Mouse (Mus musculus) MEL (cell line): Measurements from ENCODE around the gene Olfr284. TPM values are rescaled to one million over a fixed set of nuclear protein-coding genes. Genes with fewer than 3 reads are reported as not detected.

ENCODE experiments used
- DNase-seq: peaks from one replicate; pipeline ENCODE4 v3.0.0; 2011; ENCODE audit warnings: low read depth, low spot score
- H3K27ac ChIP-seq: 2 replicates; pipeline ENCODE4 v1.5.1; 2012; ENCODE audit warnings: low read depth, mild to moderate bottlenecking, control low read depth, low read length, moderate library complexity; ENCODE audit not compliant: control insufficient read depth
- H3K27me3 ChIP-seq, 2 experiments: fragments of 150-350 bp in 1 of 2; sonication (generic) in 1 of 2; 2 replicates each; pipeline ENCODE4 v1.6.1; 2012; ENCODE audit warnings: low read length in 2 of 2, mild to moderate bottlenecking in 2 of 2, improper control_type of control experiment in 1 of 2, moderate library complexity in 1 of 2; ENCODE audit not compliant: insufficient read depth in 2 of 2, control insufficient read depth in 1 of 2
- H3K36me3 ChIP-seq, 2 experiments: 2 replicates each; pipeline ENCODE4 v1.6.1; 2012 to 2014; ENCODE audit warnings: low read length in 2 of 2, improper control_type of control experiment in 1 of 2, inconsistent platforms in 1 of 2, mild to moderate bottlenecking in 1 of 2; ENCODE audit not compliant: insufficient read depth in 2 of 2, control insufficient read depth in 1 of 2
- H3K4me1 ChIP-seq, 2 experiments: fragments of 150-350 bp in 1 of 2; sonication (generic) in 1 of 2; 2 replicates each; pipeline ENCODE4 v1.6.1; 2012; ENCODE audit warnings: low read length in 2 of 2, improper control_type of control experiment in 1 of 2, mild to moderate bottlenecking in 1 of 2; ENCODE audit not compliant: insufficient read depth in 2 of 2, control insufficient read depth in 1 of 2
- H3K4me3 ChIP-seq, 2 experiments: fragments of 150-350 bp in 1 of 2; sonication (generic) in 1 of 2; 2 replicates each; pipeline ENCODE4 v1.5.1; 2012; ENCODE audit warnings: low read depth in 2 of 2, low read length in 2 of 2, mild to moderate bottlenecking in 2 of 2, moderate library complexity in 2 of 2, control low read depth in 1 of 2, improper control_type of control experiment in 1 of 2; ENCODE audit not compliant: control insufficient read depth in 1 of 2, insufficient read depth in 1 of 2
- H3K79me2 ChIP-seq: 2 replicates; pipeline ENCODE4 v1.6.1; 2012; ENCODE audit warnings: mild to moderate bottlenecking, low read length, moderate library complexity; ENCODE audit not compliant: control insufficient read depth, poor library complexity, insufficient read depth
- H3K9ac ChIP-seq: 2 replicates; pipeline ENCODE4 v1.6.1; 2012; ENCODE audit warnings: low read depth, mild to moderate bottlenecking, control low read depth, low read length, moderate library complexity; ENCODE audit not compliant: control insufficient read depth, poor library complexity, severe bottlenecking
- H3K9me3 ChIP-seq: fragments of 150-350 bp; sonication (generic); replicated peaks from 2 replicates; pipeline ENCODE4 v1.6.1; 2012; ENCODE audit warnings: mild to moderate bottlenecking, low read length, improper control_type of control experiment, moderate library complexity; ENCODE audit not compliant: insufficient read depth
- CTCF ChIP-seq, 3 experiments: IDR thresholded peaks in 2 of 3; conservative IDR thresholded peaks in 1 of 3; 2 replicates each; pipeline ENCODE4 v1.5.1; 2011 to 2012; ENCODE audit warnings: low read length in 3 of 3, low read depth in 2 of 3, mild to moderate bottlenecking in 2 of 3, improper control_type of control experiment in 1 of 3, inconsistent platforms in 1 of 3, mixed read lengths in 1 of 3, moderate library complexity in 1 of 3; ENCODE audit not compliant: control insufficient read depth in 1 of 3, insufficient read depth in 1 of 3, poor library complexity in 1 of 3, severe bottlenecking in 1 of 3
- EP300 ChIP-seq, 2 experiments: IDR thresholded peaks; 2 replicates each; pipeline ENCODE4 v1.6.1; 2011; ENCODE audit warnings: improper control_type of control experiment in 2 of 2, low read length in 2 of 2, low read depth in 1 of 2, mild to moderate bottlenecking in 1 of 2
- GABPA ChIP-seq: IDR thresholded peaks from 2 replicates; pipeline ENCODE4 v1.6.1; 2012; ENCODE audit warnings: low read depth, mild to moderate bottlenecking, inconsistent platforms, low read length, improper control_type of control experiment, moderate library complexity
- GATA1 ChIP-seq: IDR thresholded peaks from 2 replicates; pipeline ENCODE4 v1.6.1; 2011; ENCODE audit warnings: low read depth, low read length, improper control_type of control experiment
- HCFC1 ChIP-seq: IDR thresholded peaks from 2 replicates; pipeline ENCODE4 v1.6.1; 2012; ENCODE audit warnings: low read depth, mild to moderate bottlenecking, inconsistent platforms, low read length, improper control_type of control experiment, moderate library complexity
- JUND ChIP-seq: IDR thresholded peaks from 2 replicates; pipeline ENCODE4 v1.6.1; 2011; ENCODE audit warnings: low read depth, mild to moderate bottlenecking, improper control_type of control experiment, low read length
- MAFK ChIP-seq: IDR thresholded peaks from 2 replicates; pipeline ENCODE4 v1.6.1; 2011; ENCODE audit warnings: low read depth, mild to moderate bottlenecking, low read length, improper control_type of control experiment, borderline replicate concordance
- MAX ChIP-seq: IDR thresholded peaks from 2 replicates; pipeline ENCODE4 v1.6.1; 2011; ENCODE audit warnings: low read length, improper control_type of control experiment
- MXI1 ChIP-seq: IDR thresholded peaks from 2 replicates; pipeline ENCODE4 v1.6.1; 2011; ENCODE audit warnings: mild to moderate bottlenecking, low read depth, low read length, improper control_type of control experiment
- MYB ChIP-seq: IDR thresholded peaks from 2 replicates; pipeline ENCODE4 v1.6.1; 2011; ENCODE audit warnings: mild to moderate bottlenecking, low read depth, low read length, improper control_type of control experiment
- MYC ChIP-seq: IDR thresholded peaks from 2 replicates; pipeline ENCODE4 v1.6.1; 2011; ENCODE audit warnings: low read depth, mild to moderate bottlenecking, low read length, improper control_type of control experiment, moderate library complexity
- NELFE ChIP-seq: IDR thresholded peaks from 2 replicates; pipeline ENCODE4 v1.6.1; 2011; ENCODE audit warnings: low read depth, low read length, improper control_type of control experiment
- NRF1 ChIP-seq: IDR thresholded peaks from 2 replicates; pipeline ENCODE4 v1.6.1; 2014; ENCODE audit warnings: low read depth, mild to moderate bottlenecking, inconsistent platforms, low read length, improper control_type of control experiment, moderate library complexity; ENCODE audit not compliant: poor library complexity, insufficient read depth, severe bottlenecking
- POLR2A ChIP-seq, 2 experiments: IDR thresholded peaks; 2 replicates each; pipeline ENCODE4 v1.6.1; 2011 to 2012; ENCODE audit warnings: low read length in 2 of 2, mild to moderate bottlenecking in 2 of 2, control low read depth in 1 of 2, improper control_type of control experiment in 1 of 2, low read depth in 1 of 2, moderate library complexity in 1 of 2; ENCODE audit not compliant: control insufficient read depth in 1 of 2, insufficient read depth in 1 of 2, poor library complexity in 1 of 2
- SIN3A ChIP-seq: IDR thresholded peaks from 2 replicates; pipeline ENCODE4 v1.6.1; 2012; ENCODE audit warnings: low read length, improper control_type of control experiment, inconsistent platforms
- SMC3 ChIP-seq: IDR thresholded peaks from 2 replicates; pipeline ENCODE4 v1.6.1; 2011; ENCODE audit warnings: low read depth, low read length, improper control_type of control experiment
- TBP ChIP-seq: IDR thresholded peaks from 2 replicates; pipeline ENCODE4 v1.8.0; 2011; ENCODE audit warnings: low read depth, low read length, improper control_type of control experiment
- UBTF ChIP-seq: IDR thresholded peaks from 2 replicates; pipeline ENCODE4 v1.6.1; 2012; ENCODE audit warnings: low read depth, mild to moderate bottlenecking, inconsistent platforms, low read length, improper control_type of control experiment, moderate library complexity, borderline replicate concordance; ENCODE audit not compliant: insufficient read depth
- USF2 ChIP-seq, 2 experiments: IDR thresholded peaks; 2 replicates each; pipeline ENCODE4 v1.6.1; 2011 to 2012; ENCODE audit warnings: improper control_type of control experiment in 2 of 2, low read length in 2 of 2, borderline replicate concordance in 1 of 2, inconsistent platforms in 1 of 2, low read depth in 1 of 2, mild to moderate bottlenecking in 1 of 2; ENCODE audit not compliant: insufficient read depth in 1 of 2
- ZKSCAN1 ChIP-seq: IDR thresholded peaks from 2 replicates; pipeline ENCODE4 v1.6.1; 2012; ENCODE audit warnings: low read depth, mild to moderate bottlenecking, inconsistent platforms, low read length, improper control_type of control experiment, moderate library complexity
- polyA plus RNA-seq, 2 experiments: library from polyadenylated mRNA; stranded (reverse) in 1 of 2; unstranded in 1 of 2; fragments of >175 nt in 1 of 2; fragments of >200 nt in 1 of 2; gene quantifications; 2 replicates each; pipeline versions ENCODE4 v1.2.1 to v1.2.4; 2012; ENCODE audit warnings: low replicate concordance in 2 of 2, low read depth in 1 of 2; ENCODE audit not compliant: insufficient read length in 2 of 2, insufficient read depth in 1 of 2, missing spikeins in 1 of 2
- total RNA-seq: library from RNA; depleted of rRNA; stranded (reverse); fragments of 300-350 nt; gene quantifications from 2 replicates; pipeline ENCODE4 v1.2.3, GENCODE M21; 2012; rRNA removed

The Olfr284 gene
- total and polyA plus RNA-seq, 3 experiments, result not detected

GRCm38 (mm10) chr15:98293651-98294050 lies 47.1 kb downstream of the Olfr284 start:
- no peaks in the 10 kb centered on the region for H3K9me3 ChIP-seq
- DNase-seq, result no peak
- no peaks in the 10 kb centered on the region for H3K36me3 ChIP-seq
- no peak overlapping the region for H3K4me3 ChIP-seq
- no peak overlapping the region for H3K27ac ChIP-seq
- no peaks in the 10 kb centered on the region for H3K27me3 ChIP-seq
- H3K9ac ChIP-seq, result no peak overlapping the region
- no peaks in the 10 kb centered on the region for H3K79me2 ChIP-seq
- TF ChIP-seq EP300 (IDR thresholded peaks at IDR 0.05; ENCODE audit: low read depth in 1 of 2, low read length in 2 of 2), result no peak
- TF ChIP-seq ZKSCAN1, result no peak
- no peak for TF ChIP-seq MXI1
- TF ChIP-seq SIN3A, result no peak
- no peak for TF ChIP-seq MAFK
- no peak for TF ChIP-seq MYC
- TF ChIP-seq GABPA, result no peak
- no peak for TF ChIP-seq HCFC1
- no peak for TF ChIP-seq UBTF
- TF ChIP-seq USF2 (IDR thresholded peaks at IDR 0.05; ENCODE audit: borderline replicate concordance in 1 of 2, insufficient read depth in 1 of 2, low read depth in 1 of 2, low read length in 2 of 2), result no peak
- no peak for TF ChIP-seq NELFE
- TF ChIP-seq MYB, result no peak
- TF ChIP-seq CTCF (IDR thresholded peaks at IDR 0.05 in 2 of 3, conservative IDR thresholded peaks at IDR 0.05 in 1 of 3; ENCODE audit: control insufficient read depth in 1 of 3, insufficient read depth in 1 of 3, low read depth in 2 of 3, low read length in 3 of 3, poor library complexity in 1 of 3, severe bottlenecking in 1 of 3), result no peak
- no peak for TF ChIP-seq TBP
- no peak for TF ChIP-seq GATA1
- no peak for TF ChIP-seq POLR2A (IDR thresholded peaks at IDR 0.05; ENCODE audit: control insufficient read depth in 1 of 2, insufficient read depth in 1 of 2, low read depth in 1 of 2, low read length in 2 of 2, poor library complexity in 1 of 2)
- TF ChIP-seq SMC3, result no peak
- no peak for TF ChIP-seq MAX
- no peak for TF ChIP-seq NRF1
- TF ChIP-seq JUND, result no peak
- H3K4me1 ChIP-seq, result no peaks in the 10 kb centered on the region

Other genes with a start within 250 kb of the Olfr284 start
- gene Pfkm, start 248.4 kb downstream of the Olfr284 start, total RNA-seq, result 96.0 and 150 TPM in 2 replicates
- gene Pfkm, start 248.4 kb downstream of the Olfr284 start, polyA plus RNA-seq, result 100 to 1,000 TPM in 1 of 2 experiments, not detected in 1; 125 TPM
- gene Senp1, start 247.2 kb downstream of the Olfr284 start, total RNA-seq, result 34.1 and 41.4 TPM in 2 replicates
- gene Senp1, start 247.2 kb downstream of the Olfr284 start, polyA plus RNA-seq, result 10 to 100 TPM in 1 of 2 experiments, not detected in 1; 96.5 TPM
- gene Asb8, start 175.4 kb downstream of the Olfr284 start, total RNA-seq, result 28.7 and 33.1 TPM in 2 replicates
- 10 to 100 TPM in 1 of 2 experiments, not detected in 1; 38.2 TPM for gene Asb8, start 175.4 kb downstream of the Olfr284 start, polyA plus RNA-seq
- gene Ccdc184, start 173.8 kb downstream of the Olfr284 start, total RNA-seq, result not detected in 2 replicates
- under 1 TPM in 1 of 2 experiments, not detected in 1; 0.52 TPM for gene Ccdc184, start 173.8 kb downstream of the Olfr284 start, polyA plus RNA-seq
- gene Olfr288, start 145.4 kb downstream of the Olfr284 start, total RNA-seq, result not detected in 2 replicates
- not detected for gene Olfr288, start 145.4 kb downstream of the Olfr284 start, polyA plus RNA-seq
- not detected in 2 replicates for gene Gm44579, start 120.0 kb downstream of the Olfr284 start, total RNA-seq
- not detected for gene Gm44579, start 120.0 kb downstream of the Olfr284 start, polyA plus RNA-seq
- gene Olfr287, start 119.9 kb downstream of the Olfr284 start, total RNA-seq, result not detected in 2 replicates
- gene Olfr287, start 119.9 kb downstream of the Olfr284 start, polyA plus RNA-seq, result not detected
- not detected in 2 replicates for gene Olfr286, start 106.5 kb downstream of the Olfr284 start, total RNA-seq
- under 1 TPM in 1 of 2 experiments, not detected in 1; 0.04 TPM for gene Olfr286, start 106.5 kb downstream of the Olfr284 start, polyA plus RNA-seq
- gene H1fnt, start 83.7 kb downstream of the Olfr284 start, total RNA-seq, result not detected in 2 replicates
- not detected for gene H1fnt, start 83.7 kb downstream of the Olfr284 start, polyA plus RNA-seq
- gene Zfp641, start 44.8 kb downstream of the Olfr284 start, total RNA-seq, result not detected in 2 replicates
- gene Zfp641, start 44.8 kb downstream of the Olfr284 start, polyA plus RNA-seq, result not detected
- 0.07 TPM in 1 of 2 replicates, not detected in the other for gene Olfr285, start 23.6 kb downstream of the Olfr284 start, total RNA-seq
- gene Olfr285, start 23.6 kb downstream of the Olfr284 start, polyA plus RNA-seq, result under 1 TPM in 1 of 2 experiments, not detected in 1; 0.01 TPM
- gene Olfr283, start 40.0 kb upstream of the Olfr284 start, total RNA-seq, result 0.20 and 0.46 TPM in 2 replicates
- under 1 TPM in 1 of 2 experiments, not detected in 1; 0.11 TPM for gene Olfr283, start 40.0 kb upstream of the Olfr284 start, polyA plus RNA-seq
- not detected in 2 replicates for gene Olfr282, start 90.2 kb upstream of the Olfr284 start, total RNA-seq
- under 1 TPM in 1 of 2 experiments, not detected in 1; 0.18 TPM for gene Olfr282, start 90.2 kb upstream of the Olfr284 start, polyA plus RNA-seq
- 0.08 TPM in 1 of 2 replicates, not detected in the other for gene Olfr281, start 111.6 kb upstream of the Olfr284 start, total RNA-seq
- under 1 TPM in 1 of 2 experiments, not detected in 1; 0.40 TPM for gene Olfr281, start 111.6 kb upstream of the Olfr284 start, polyA plus RNA-seq
- gene OR5BS1P, start 128.9 kb upstream of the Olfr284 start, total RNA-seq, result 0.04 TPM in 1 of 2 replicates, not detected in the other
- not detected for gene OR5BS1P, start 128.9 kb upstream of the Olfr284 start, polyA plus RNA-seq
- not detected in 2 replicates for gene Lalba, start 141.7 kb upstream of the Olfr284 start, total RNA-seq
- gene Lalba, start 141.7 kb upstream of the Olfr284 start, polyA plus RNA-seq, result not detected
- gene Olfr279, start 151.4 kb upstream of the Olfr284 start, total RNA-seq, result under 0.01 TPM in 1 of 2 replicates, not detected in the other
- 10 to 100 TPM in 1 of 2 experiments, under 1 TPM in 1; 0.03 to 81.4 TPM for gene Olfr279, start 151.4 kb upstream of the Olfr284 start, polyA plus RNA-seq
- gene Kansl2, start 193.3 kb upstream of the Olfr284 start, total RNA-seq, result 150 and 157 TPM in 2 replicates
- 100 to 1,000 TPM in 1 of 2 experiments, not detected in 1; 170 TPM for gene Kansl2, start 193.3 kb upstream of the Olfr284 start, polyA plus RNA-seq
- 40.5 and 44.0 TPM in 2 replicates for gene Ccnt1, start 229.9 kb upstream of the Olfr284 start, total RNA-seq
- 10 to 100 TPM; 19.5 to 63.2 TPM for gene Ccnt1, start 229.9 kb upstream of the Olfr284 start, polyA plus RNA-seq
- 0.50 TPM in 1 of 2 replicates, not detected in the other for gene 4930415O20Rik, start 230.0 kb upstream of the Olfr284 start, total RNA-seq
- under 1 TPM in 1 of 2 experiments, not detected in 1; 0.31 TPM for gene 4930415O20Rik, start 230.0 kb upstream of the Olfr284 start, polyA plus RNA-seq